Mouse (Mus musculus) bone marrow macrophage, adult 2 months (primary cell): Measurements from ENCODE around the gene Nr4a3.

ENCODE experiments used
- CTCF ChIP-seq: IDR thresholded peaks from 2 replicates; pipeline ENCODE4 v1.5.1; 2012; ENCODE audit warnings: low read depth, mild to moderate bottlenecking, low read length, moderate library complexity
- POLR2A ChIP-seq: IDR thresholded peaks from 2 replicates; pipeline ENCODE4 v1.6.1; 2012; ENCODE audit warnings: mild to moderate bottlenecking, low read depth, low read length, borderline replicate concordance

- TF ChIP-seq CTCF (no peak), POLR2A (no peak)
These were observed 48.3 kb downstream of the Nr4a3 start for GRCm38 (mm10) chr4:48093221-48093620.
